Mouse (Mus musculus) C2C12 (cell line): ENCODE results near the gene Myo10. TPM values are rescaled to one million over a fixed set of nuclear protein-coding genes. Genes with fewer than 3 reads are reported as not detected.

Source experiments
- H3K27me3 ChIP-seq: one replicate; pipeline ENCODE4 v1.6.1; 2011; ENCODE audit not compliant: control insufficient read depth, insufficient read depth, insufficient read length
- H3K36me3 ChIP-seq: one replicate; pipeline ENCODE4 v1.6.1; 2011; ENCODE audit not compliant: control insufficient read depth, insufficient read depth
- H3K4me3 ChIP-seq: one replicate; pipeline ENCODE4 v1.5.1; 2011; ENCODE audit warnings: mild to moderate bottlenecking, control low read depth; ENCODE audit not compliant: poor library complexity, insufficient read depth, severe bottlenecking
- H3K79me2 ChIP-seq: one replicate; pipeline ENCODE4 v1.6.1; 2011; ENCODE audit not compliant: control insufficient read depth, insufficient read depth
- H3K79me3 ChIP-seq: one replicate; pipeline ENCODE4 v1.6.1; 2011; ENCODE audit warnings: low read depth, control low read depth
- H3ac ChIP-seq: one replicate; pipeline ENCODE3; 2011; ENCODE audit warnings: low read depth; ENCODE audit not compliant: control insufficient read depth, insufficient read length
- CEBPB ChIP-seq: IDR thresholded peaks from one replicate; pipeline ENCODE4 v1.6.1; 2011; ENCODE audit warnings: low read depth, mild to moderate bottlenecking, control low read depth, moderate library complexity
- CTCF ChIP-seq: IDR thresholded peaks from one replicate; pipeline ENCODE4 v1.5.1; 2011; ENCODE audit not compliant: control insufficient read depth, insufficient read depth, insufficient read length
- FOSL1 ChIP-seq: IDR thresholded peaks from one replicate; pipeline ENCODE4 v1.8.0; 2011; ENCODE audit warnings: mild to moderate bottlenecking, low read length; ENCODE audit not compliant: poor library complexity, insufficient read depth, severe bottlenecking
- MAX ChIP-seq: IDR thresholded peaks from one replicate; pipeline ENCODE4 v1.6.1; 2011; ENCODE audit warnings: mild to moderate bottlenecking, control low read depth
- MYOD1 ChIP-seq: IDR thresholded peaks from one replicate; pipeline ENCODE4 v1.6.1; 2011; ENCODE audit warnings: low read depth; ENCODE audit not compliant: control insufficient read depth, insufficient read length
- MYOG ChIP-seq: IDR thresholded peaks from one replicate; pipeline ENCODE4 v1.6.1; 2011; ENCODE audit not compliant: control insufficient read depth, insufficient read length; ENCODE audit errors: extremely low read depth
- USF1 ChIP-seq: IDR thresholded peaks from one replicate; pipeline ENCODE4 v1.6.1; 2011; ENCODE audit warnings: low read depth, mild to moderate bottlenecking, control low read depth, moderate library complexity
- polyA plus RNA-seq: library from polyadenylated mRNA; unstranded; fragments of >200 nt; fragmentation: generic; extraction: Trizol; gene quantifications from one replicate; pipeline ENCODE4 v1.2.1, GENCODE M21; 2012; ENCODE audit warnings: missing spikeins

The Myo10 gene
- polyA plus RNA-seq, 1 experiment: 89.8 TPM

DNA sequence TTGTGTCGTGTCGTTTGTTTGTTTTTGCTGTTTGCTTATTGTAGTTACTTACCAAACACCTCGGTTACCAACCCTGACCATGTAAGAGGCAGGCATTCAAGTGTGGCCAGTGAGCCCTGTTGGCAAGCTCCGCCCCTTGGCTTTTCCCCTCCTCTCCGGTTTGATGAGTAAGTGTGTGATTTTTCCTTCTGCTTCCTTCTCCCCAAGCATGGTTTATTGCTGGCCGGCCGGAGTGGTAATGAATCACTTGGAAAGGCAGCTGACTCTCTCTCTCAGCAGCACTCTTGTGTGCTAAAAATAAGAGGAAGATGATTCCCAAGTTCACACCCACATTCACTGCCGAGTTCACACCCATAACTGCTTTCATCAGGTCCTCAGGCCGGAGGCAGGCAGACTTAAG, 15.4 kb downstream of the Myo10 start:
- peak; percentile 82 for TF ChIP-seq MYOD1
- no peak for TF ChIP-seq MYOG
- peak; percentile 67 for TF ChIP-seq MAX
- TF ChIP-seq USF1: peak; percentile 32
- TF ChIP-seq CTCF: no peak
- TF ChIP-seq FOSL1: no peak
- no peak for TF ChIP-seq CEBPB
- Histone ChIP-seq H3K36me3 (peaks cover 21% of the 10 kb centered on the region), H3K79me2 (peaks cover 100% of the 10 kb centered on the region), H3K27me3 (no peaks in the 10 kb centered on the region), H3ac (no peak overlapping the region), H3K4me3 (no peak overlapping the region), H3K79me3 (peaks cover 96% of the 10 kb centered on the region)

DNA sequence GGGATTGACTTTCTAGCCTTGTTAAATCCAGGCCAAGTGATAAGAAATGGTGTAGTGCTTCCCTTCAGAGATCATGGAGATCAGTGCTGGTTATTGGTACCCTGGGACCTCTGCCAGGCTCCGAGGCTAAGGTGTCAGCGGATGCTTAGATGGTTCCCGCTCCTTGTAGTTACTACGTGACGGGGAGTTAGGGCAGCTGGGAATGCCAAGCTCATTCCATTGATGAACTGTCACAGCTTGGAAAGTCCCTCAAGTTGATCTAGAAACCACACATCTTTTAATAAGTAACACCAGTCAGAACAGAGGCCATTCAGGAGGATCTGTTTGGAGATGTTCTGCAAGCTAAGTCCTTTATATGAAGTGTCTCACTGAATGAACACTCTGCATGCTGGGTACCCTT, 16.9 kb downstream of the Myo10 start:
- no peak overlapping the region for H3ac ChIP-seq
- peaks cover 100% of the 10 kb centered on the region for H3K79me2 ChIP-seq
- peaks cover 13% of the 10 kb centered on the region for H3K36me3 ChIP-seq
- no peaks in the 10 kb centered on the region for H3K27me3 ChIP-seq
- H3K4me3 ChIP-seq: no peak overlapping the region
- H3K79me3 ChIP-seq: peaks cover 95% of the 10 kb centered on the region
- TF ChIP-seq CEBPB (no peak), MAX (no peak), MYOG (no peak), MYOD1 (peak; percentile 36), FOSL1 (no peak)

DNA sequence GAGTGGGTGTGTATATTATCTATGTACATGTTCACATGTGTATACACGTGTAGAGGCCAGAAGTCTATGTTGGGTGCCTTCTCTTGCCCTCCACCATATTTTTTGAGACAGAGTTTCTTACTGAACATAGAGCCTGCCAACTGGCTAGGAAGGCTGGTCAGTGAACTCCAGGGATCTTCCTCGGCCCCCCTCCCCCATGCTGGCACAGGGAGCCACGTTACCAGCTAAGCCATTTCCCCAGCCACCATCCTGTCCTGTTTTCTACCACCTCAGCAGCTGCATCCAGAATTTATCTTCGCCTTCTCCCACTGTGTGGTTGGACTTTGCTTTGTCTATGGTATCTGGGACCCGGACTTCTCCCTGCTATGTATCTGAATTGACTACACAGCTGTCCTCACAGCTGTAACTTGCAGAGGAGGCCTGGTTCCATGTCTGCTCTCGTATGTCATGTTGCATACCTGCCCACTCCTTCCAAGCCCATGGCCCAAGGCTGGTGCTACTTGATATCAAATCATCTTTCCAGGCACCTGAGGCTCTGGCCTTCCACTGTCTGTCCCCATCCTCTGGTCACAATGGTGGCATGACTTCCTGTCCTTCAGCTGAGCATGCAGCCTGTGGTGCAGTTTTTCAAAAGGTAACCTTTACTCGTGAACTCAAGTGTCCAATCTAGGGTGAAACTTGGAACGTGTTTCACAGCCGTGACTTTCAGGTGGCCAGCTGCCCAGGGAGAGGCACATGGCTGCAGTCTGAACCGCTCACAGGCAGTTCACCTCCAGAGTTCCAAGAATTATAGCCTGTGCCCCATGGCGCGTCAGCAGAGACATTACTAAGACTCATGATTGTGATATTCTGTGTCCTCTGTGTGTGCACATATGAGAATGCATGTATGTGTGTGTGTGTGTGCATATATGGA, 18.8 kb downstream of the Myo10 start:
- Histone ChIP-seq H3K79me3 (peaks cover 94% of the 10 kb centered on the region), H3ac (no peak overlapping the region), H3K4me3 (no peak overlapping the region), H3K36me3 (peaks cover 9% of the 10 kb centered on the region), H3K79me2 (peaks cover 100% of the 10 kb centered on the region), H3K27me3 (no peaks in the 10 kb centered on the region)
- no peak for TF ChIP-seq MYOD1
- no peak for TF ChIP-seq MAX

DNA sequence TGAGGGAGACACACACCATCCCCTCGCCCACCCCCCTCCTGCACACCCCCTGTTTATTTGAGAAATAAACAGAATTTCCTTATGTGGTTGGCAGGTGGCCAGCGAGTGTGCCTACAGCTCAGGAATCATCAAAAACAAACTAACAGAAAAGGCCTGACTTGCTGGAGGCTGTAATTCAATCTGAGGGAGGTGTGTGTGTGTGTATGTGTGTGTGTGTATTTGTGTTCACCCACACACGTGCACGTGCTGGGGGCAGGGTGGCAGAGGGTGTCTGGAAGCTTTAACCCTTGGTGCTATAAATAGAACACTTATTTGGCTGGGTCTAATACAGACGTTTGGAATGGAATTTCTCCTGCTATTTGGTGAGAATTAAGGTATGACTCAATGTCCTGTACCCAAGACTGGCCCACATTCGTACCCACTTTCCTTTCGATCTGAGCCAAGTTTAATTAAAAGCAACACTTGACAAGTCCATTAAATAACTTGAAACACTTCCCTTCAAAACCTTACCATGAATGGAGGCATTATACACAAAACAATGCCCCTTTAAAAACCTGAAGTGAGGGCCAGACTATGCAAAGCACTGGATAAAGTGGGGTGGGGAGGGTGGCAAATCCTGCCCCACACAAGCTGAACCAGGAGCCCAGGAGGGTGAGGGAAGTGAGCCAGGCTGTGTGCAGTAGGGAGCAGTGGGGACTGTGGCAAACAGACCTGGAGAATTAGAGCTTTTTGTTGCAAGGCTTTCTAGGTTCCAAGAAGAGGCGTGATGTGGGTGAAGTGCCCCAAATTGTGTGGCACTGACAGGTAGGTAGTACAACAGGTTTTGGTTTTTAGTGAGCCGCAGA, 20.1 kb downstream of the Myo10 start:
- no peaks in the 10 kb centered on the region for H3K27me3 ChIP-seq
- H3K36me3 ChIP-seq: peaks cover 21% of the 10 kb centered on the region
- no peak overlapping the region for H3ac ChIP-seq
- no peak overlapping the region for H3K4me3 ChIP-seq
- H3K79me2 ChIP-seq: peaks cover 100% of the 10 kb centered on the region
- H3K79me3 ChIP-seq: peaks cover 94% of the 10 kb centered on the region
- TF ChIP-seq MYOD1: peak; percentile 20
- TF ChIP-seq FOSL1: no peak
- no peak for TF ChIP-seq MYOG
- peak; percentile 58 for TF ChIP-seq USF1
- TF ChIP-seq CTCF: no peak
- peak; percentile 16 for TF ChIP-seq CEBPB
- peak; percentile 94 for TF ChIP-seq MAX

DNA sequence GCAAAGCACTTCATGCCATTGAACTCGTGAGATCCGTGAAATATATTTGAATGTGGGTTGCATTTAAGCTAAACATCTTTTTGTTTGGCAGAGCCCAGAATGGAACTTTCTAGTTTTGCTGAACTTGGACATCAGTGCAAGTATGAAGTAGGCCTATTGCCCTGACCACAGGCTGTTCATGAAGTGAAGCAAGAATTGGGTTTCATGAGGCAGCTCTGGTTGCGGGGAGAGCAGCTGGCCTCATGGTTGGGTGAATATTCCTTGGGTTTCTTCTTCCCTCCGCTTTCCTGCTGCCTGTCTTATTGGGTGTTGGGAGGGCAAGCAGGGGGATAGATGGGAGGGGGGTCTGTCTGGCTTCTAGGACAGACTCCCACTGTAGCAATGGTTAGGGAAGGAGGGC, 23.5 kb downstream of the Myo10 start:
- peaks cover 98% of the 10 kb centered on the region for H3K79me3 ChIP-seq
- H3K36me3 ChIP-seq: peaks cover 25% of the 10 kb centered on the region
- peaks cover 100% of the 10 kb centered on the region for H3K79me2 ChIP-seq
- no peak overlapping the region for H3K4me3 ChIP-seq
- no peak overlapping the region for H3ac ChIP-seq
- no peaks in the 10 kb centered on the region for H3K27me3 ChIP-seq
- TF ChIP-seq MYOG: no peak
- TF ChIP-seq CEBPB: peak; percentile 80
- TF ChIP-seq MYOD1: peak; percentile 67
- TF ChIP-seq FOSL1: no peak
